Mouse (Mus musculus): ENCODE measurements around the gene S1pr2. TPM values are rescaled to one million over a fixed set of nuclear protein-coding genes. Genes with fewer than 3 reads are reported as not detected.

The S1pr2 gene
- polyA plus RNA-seq (2017; shearing (Covaris generic)), result 14.9 TPM

GRCm38 (mm10) chr9:20976216-20976960 lies at the start of gene S1pr2:
Gene S1pr2 (minus strand): TSS chr9:20976781.

GRCm38 (mm10) chr9:21015571-21016130 lies 39.1 kb upstream of the S1pr2 start, which contains the start of gene Icam1:
Gene Icam1 (plus strand): TSS chr9:21015985.

GRCm38 (mm10) chr9:21002627-21003551 lies 26.3 kb upstream of the S1pr2 start, which contains the start of gene Mrpl4:
Gene Mrpl4 (plus strand): TSS chr9:21002738.

GRCm38 (mm10) chr9:20959430-20959938 lies 17.1 kb downstream of the S1pr2 start, which contains the start of gene Dnmt1:
Gene Dnmt1 (minus strand): TSS chr9:20959888.

Other genes with a start within 250 kb of the S1pr2 start
- gene Olfm2, start 230.4 kb downstream of the S1pr2 start, polyA plus RNA-seq (2017; shearing (Covaris generic)), result 0.67 TPM
- gene Col5a3, start 161.7 kb downstream of the S1pr2 start, polyA plus RNA-seq (2017; shearing (Covaris generic)), result 0.05 TPM
- gene Rdh8, start 158.3 kb downstream of the S1pr2 start, polyA plus RNA-seq (2017; shearing (Covaris generic)), result not detected
- 68.7 TPM for gene A230050P20Rik, start 108.1 kb downstream of the S1pr2 start, polyA plus RNA-seq (2017; shearing (Covaris generic))
- gene Angptl6, start 97.1 kb downstream of the S1pr2 start, polyA plus RNA-seq (2017; shearing (Covaris generic)), result 4.1 TPM
- 87.3 TPM for gene Ppan, start 88.6 kb downstream of the S1pr2 start, polyA plus RNA-seq (2017; shearing (Covaris generic))
- gene Eif3g, start 78.2 kb downstream of the S1pr2 start, polyA plus RNA-seq (2017; shearing (Covaris generic)), result 290 TPM
- 72.9 TPM for gene Dnmt1, start 16.9 kb downstream of the S1pr2 start, polyA plus RNA-seq (2017; shearing (Covaris generic))
- 112 TPM for gene Mrpl4, start 26.0 kb upstream of the S1pr2 start, polyA plus RNA-seq (2017; shearing (Covaris generic))
- gene Icam1, start 39.2 kb upstream of the S1pr2 start, polyA plus RNA-seq (2017; shearing (Covaris generic)), result 66.0 TPM
- gene Icam4, start 52.6 kb upstream of the S1pr2 start, polyA plus RNA-seq (2017; shearing (Covaris generic)), result 1.2 TPM
- 0.83 TPM for gene Icam5, start 55.3 kb upstream of the S1pr2 start, polyA plus RNA-seq (2017; shearing (Covaris generic))
- 0.20 TPM for gene Zglp1, start 90.3 kb upstream of the S1pr2 start, polyA plus RNA-seq (2017; shearing (Covaris generic))
- gene Gm49373, start 96.3 kb upstream of the S1pr2 start, polyA plus RNA-seq (2017; shearing (Covaris generic)), result 0.24 TPM
- gene Fdx1l, start 96.8 kb upstream of the S1pr2 start, polyA plus RNA-seq (2017; shearing (Covaris generic)), result 37.0 TPM
- gene Gm38431, start 115.2 kb upstream of the S1pr2 start, polyA plus RNA-seq (2017; shearing (Covaris generic)), result 4.2 TPM
- 80.5 TPM for gene Raver1, start 115.2 kb upstream of the S1pr2 start, polyA plus RNA-seq (2017; shearing (Covaris generic))
- 71.5 TPM for gene Tyk2, start 154.5 kb upstream of the S1pr2 start, polyA plus RNA-seq (2017; shearing (Covaris generic))
- 324 TPM for gene Cdc37, start 173.2 kb upstream of the S1pr2 start, polyA plus RNA-seq (2017; shearing (Covaris generic))
- gene Pde4a, start 188.9 kb upstream of the S1pr2 start, polyA plus RNA-seq (2017; shearing (Covaris generic)), result 1.3 TPM